Mouse (Mus musculus) CD4-positive, CD25-positive, alpha-beta regulatory T cell, adult 2 months (primary cell): Measurements from ENCODE around the gene Casc1.
"Not testable (repeated sequence)": the region's sequence is repeated elsewhere in the genome, so short reads cannot be mapped to it uniquely, and the experiment has no call there.

Source experiments
- DNase-seq: peaks from one replicate; pipeline ENCODE4 v3.0.0-alpha.2; 2012; ENCODE audit warnings: low read depth, low spot score

The Casc1 gene

GRCm38 (mm10) chr6:145136831-145137230 lies 74.0 kb downstream of the Casc1 start:
- no peak for DNase-seq

- no peak for DNase-seq
These were observed 75.0 kb downstream of the Casc1 start for GRCm38 (mm10) chr6:145135804-145136203.

- DNase-seq = peak; percentile 38
These were observed 75.5 kb downstream of the Casc1 start for GRCm38 (mm10) chr6:145135295-145135694.

- DNase-seq = not testable (repeated sequence)
These were observed 77.8 kb downstream of the Casc1 start for GRCm38 (mm10) chr6:145132969-145133368.

- no peak for DNase-seq
These were observed 78.8 kb downstream of the Casc1 start for GRCm38 (mm10) chr6:145131991-145132390.

- DNase-seq = no peak
These were observed 81.2 kb downstream of the Casc1 start for GRCm38 (mm10) chr6:145129563-145129962.

GRCm38 (mm10) chr6:145127652-145128051 lies 83.2 kb downstream of the Casc1 start:
- peak; percentile 54 for DNase-seq

- peak; percentile 23 for DNase-seq
These were observed 85.2 kb downstream of the Casc1 start for GRCm38 (mm10) chr6:145125591-145126113.
